Mouse (Mus musculus) cerebellum, adult 9-11 months (tissue): ENCODE measurements around the gene P3h2.
A peak's percentile ranks its signal among the peaks of the same experiment; 100 is the strongest.

ENCODE experiments used
- DNase-seq: peaks from one replicate; pipeline ENCODE4 v3.0.0; 2022

Gene P3h2

GRCm38 (mm10) chr16:25971285-25971684 lies 134.3 kb downstream of the P3h2 start:
- DNase-seq: no peak

GRCm38 (mm10) chr16:25970720-25971119 lies 134.9 kb downstream of the P3h2 start:
- DNase-seq: no peak

GRCm38 (mm10) chr16:25970193-25970592 lies 135.4 kb downstream of the P3h2 start:
- DNase-seq: no peak

GRCm38 (mm10) chr16:25967297-25967696 lies 138.3 kb downstream of the P3h2 start:
- peak; percentile 6 for DNase-seq

- DNase-seq: no peak
These were observed 141.7 kb downstream of the P3h2 start for GRCm38 (mm10) chr16:25963856-25964255.

- DNase-seq: no peak
These were observed 145.2 kb downstream of the P3h2 start for GRCm38 (mm10) chr16:25960345-25960744.

- no peak for DNase-seq
These were observed 145.7 kb downstream of the P3h2 start for GRCm38 (mm10) chr16:25959929-25960328.

GRCm38 (mm10) chr16:25958650-25959238 lies 146.8 kb downstream of the P3h2 start:
- no peak for DNase-seq

- no peak for DNase-seq
These were observed 147.4 kb downstream of the P3h2 start for GRCm38 (mm10) chr16:25958213-25958612.

- DNase-seq: no peak
These were observed 148.8 kb downstream of the P3h2 start for GRCm38 (mm10) chr16:25956831-25957230.

GRCm38 (mm10) chr16:25954614-25955013 lies 151.0 kb downstream of the P3h2 start:
- no peak for DNase-seq

- no peak for DNase-seq
These were observed 152.2 kb downstream of the P3h2 start for GRCm38 (mm10) chr16:25953359-25953758.

GRCm38 (mm10) chr16:25952005-25952404 lies 153.6 kb downstream of the P3h2 start:
- DNase-seq: no peak

- DNase-seq: no peak
These were observed 157.5 kb downstream of the P3h2 start for GRCm38 (mm10) chr16:25948067-25948466.

- DNase-seq: peak; percentile 42
These were observed 160.2 kb downstream of the P3h2 start for GRCm38 (mm10) chr16:25945151-25945955.

- DNase-seq: no peak
These were observed 163.3 kb downstream of the P3h2 start for GRCm38 (mm10) chr16:25942261-25942660.

GRCm38 (mm10) chr16:25934181-25934580 lies 171.4 kb downstream of the P3h2 start:
- DNase-seq: no peak

GRCm38 (mm10) chr16:25912185-25912584 lies 193.4 kb downstream of the P3h2 start:
- DNase-seq: no peak
